Mouse (Mus musculus) erythroblast, adult 5-6 weeks (primary cell): ENCODE results near the gene Olfr1180. TPM values are rescaled to one million over a fixed set of nuclear protein-coding genes. Genes with fewer than 3 reads are reported as not detected.
"Not testable (repeated sequence)": the region's sequence is repeated elsewhere in the genome, so short reads cannot be mapped to it uniquely, and the experiment has no call there.

Experiments used
- ATAC-seq: replicated peaks from 2 replicates; pipeline ENCODE4 v1.8.0; 2016; ENCODE audit warnings: moderate number of reproducible peaks, mild to moderate bottlenecking, moderate TSS enrichment, inconsistent platforms; ENCODE audit not compliant: poor library complexity, low FRiP score, severe bottlenecking
- total RNA-seq, 2 experiments: library from RNA; stranded (forward) in 1 of 2; stranded (reverse) in 1 of 2; fragments of 150-400 nt in 1 of 2; fragments of 200-764, 138-1000 nt in 1 of 2; gene quantifications; 2 replicates each; pipeline versions ENCODE4 v1.2.3 to v1.2.4; 2015 to 2017; ENCODE audit warnings: low replicate concordance in 2 of 2

Olfr1180 gene
- not detected in 2 replicates for total RNA-seq (2015; ENCODE audit: low replicate concordance)
- not detected in 2 replicates for total RNA-seq (2017; ENCODE audit: low replicate concordance)

DNA sequence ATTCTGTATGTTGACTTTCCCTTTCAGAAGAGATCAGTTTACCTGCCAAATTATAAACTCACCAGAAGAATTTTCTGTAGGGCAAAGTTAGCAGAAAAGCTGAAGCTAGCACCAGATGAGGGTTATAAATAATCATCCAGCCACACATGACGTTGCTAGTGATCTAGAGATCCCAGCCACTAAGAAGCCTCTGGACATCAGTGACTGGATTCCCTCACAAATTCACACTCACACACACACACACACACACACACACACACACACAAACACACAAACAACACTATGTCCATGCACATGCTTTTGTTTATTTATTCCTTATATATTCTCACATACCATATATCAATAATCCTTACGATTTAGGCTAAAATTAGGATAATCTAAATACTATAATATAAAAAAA, at the start of gene Olfr1180:
TSS of gene Olfr1180 (minus strand) at position 101 of the 400 bp plus-strand sequence.
- ATAC-seq = no peak

DNA sequence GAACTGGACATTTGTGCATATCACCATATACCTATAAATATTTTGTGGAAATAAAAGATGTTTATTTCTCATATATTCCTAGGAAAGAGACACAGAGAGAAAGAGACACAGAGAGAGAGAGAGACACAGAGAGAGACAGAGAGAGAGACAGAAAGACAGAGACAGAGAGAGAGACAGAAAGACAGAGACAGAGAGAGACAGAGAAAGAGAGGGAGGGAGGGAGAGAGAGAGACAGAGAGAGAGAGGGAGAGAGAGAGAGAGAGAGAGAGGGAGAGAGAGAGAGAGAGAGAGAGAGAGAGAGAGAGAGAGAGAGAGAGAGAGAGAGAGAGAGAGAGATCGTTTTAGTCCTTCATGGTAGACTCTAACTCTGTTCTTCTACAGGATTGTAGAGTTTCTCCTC, 35.6 kb upstream of the Olfr1180 start, which contains the start of gene Olfr1183:
TSS of gene Olfr1183 (plus strand) at position 301 of the 400 bp plus-strand sequence.
- ATAC-seq = not testable (repeated sequence)

DNA sequence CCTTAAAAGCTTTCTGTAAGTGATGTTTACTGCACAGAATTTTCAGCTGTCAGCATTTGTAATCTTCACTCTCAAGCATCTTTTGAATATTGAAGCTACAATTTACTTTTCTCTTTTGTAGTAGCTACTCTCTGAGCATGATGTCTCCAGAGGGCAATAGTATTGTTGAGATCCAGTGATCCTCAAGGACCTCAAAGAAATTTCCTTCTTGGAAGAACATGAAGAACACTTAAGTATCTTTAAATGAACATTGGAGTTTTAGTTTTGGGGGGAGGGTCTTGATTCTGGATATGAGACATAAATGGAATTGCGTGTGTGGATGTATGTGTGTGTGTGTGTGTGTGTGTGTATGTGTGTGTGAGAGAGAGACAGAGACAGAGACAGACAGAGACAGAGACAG, 30.1 kb upstream of the Olfr1180 start, which contains the start of gene Gm13757:
TSS of gene Gm13757 (minus strand) at position 101 of the 400 bp plus-strand sequence.
- no peak for ATAC-seq

DNA sequence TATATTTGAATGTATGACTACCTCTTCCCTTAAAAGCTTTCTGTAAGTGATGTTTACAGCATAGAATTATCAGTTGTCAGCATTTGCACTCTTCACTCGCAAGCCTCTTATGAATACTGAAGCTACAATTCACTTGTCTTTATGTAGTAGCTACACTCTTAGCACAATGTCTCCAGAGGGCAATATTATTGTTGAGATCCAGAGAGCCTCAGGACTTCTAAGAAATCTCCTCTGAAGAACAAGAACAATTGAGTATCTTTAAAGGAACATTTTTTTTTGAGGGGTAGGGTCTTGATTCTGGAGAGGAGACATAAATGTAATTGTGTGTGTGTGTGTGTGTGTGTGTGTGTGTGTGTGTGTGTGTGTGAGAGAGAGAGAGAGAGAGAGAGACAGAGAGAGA, 7.1 kb upstream of the Olfr1180 start, which contains the start of gene Olfr1181:
TSS of gene Olfr1181 (minus strand) at position 101 of the 400 bp plus-strand sequence.
- no peak for ATAC-seq

DNA sequence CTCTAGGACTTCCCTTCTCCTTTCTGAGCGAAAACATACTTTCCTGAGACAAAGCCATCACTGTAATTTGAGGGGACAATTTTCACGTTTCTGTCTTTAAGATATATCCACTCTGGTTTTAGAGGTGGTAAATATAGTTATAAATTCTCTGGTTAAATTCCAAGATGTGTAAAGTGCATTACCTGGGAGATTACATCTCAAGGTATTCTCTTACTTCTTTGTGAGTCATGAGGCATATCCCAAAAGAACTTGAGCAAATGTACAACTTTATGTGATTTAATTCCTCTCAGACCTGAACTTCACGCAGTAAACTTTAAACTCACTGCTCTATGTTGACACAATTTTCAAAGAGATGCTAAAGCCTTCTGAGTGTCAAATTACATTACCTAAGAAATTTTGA, 12.6 kb downstream of the Olfr1180 start, which contains the start of gene Olfr1179:
TSS of gene Olfr1179 (minus strand) at position 101 of the 400 bp plus-strand sequence.
- no peak for ATAC-seq

DNA sequence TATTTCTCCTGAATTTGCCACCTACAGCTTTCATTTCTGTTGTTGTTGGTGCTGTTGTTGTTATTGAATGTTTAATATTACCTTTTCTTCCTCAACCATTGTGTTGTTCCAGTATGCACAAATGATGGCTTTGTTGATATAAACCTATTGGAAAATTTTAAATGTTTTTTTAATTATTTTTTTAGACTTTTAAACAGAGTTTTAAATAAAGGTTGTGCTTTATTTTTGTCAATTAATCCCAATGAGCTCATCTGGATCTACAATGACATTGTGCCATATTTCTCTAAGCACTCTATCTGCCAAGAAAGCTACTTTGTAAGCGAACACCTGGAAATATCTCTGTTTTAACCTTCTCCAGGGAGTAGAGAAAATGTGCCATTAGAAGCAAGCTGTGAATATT, 32.2 kb downstream of the Olfr1180 start, which contains the start of gene Olfr1178:
TSS of gene Olfr1178 (plus strand) at position 301 of the 400 bp plus-strand sequence.
- ATAC-seq = no peak

Other genes starting within 250 kb of the Olfr1180 start
- not detected in 2 replicates for gene Olfr1168, start 237.3 kb downstream of the Olfr1180 start, total RNA-seq (2015; ENCODE audit: low replicate concordance)
- not detected in 2 replicates for gene Olfr1168, start 237.3 kb downstream of the Olfr1180 start, total RNA-seq (2017; ENCODE audit: low replicate concordance)
- gene Olfr1170, start 190.8 kb downstream of the Olfr1180 start, total RNA-seq (2015; ENCODE audit: low replicate concordance) = not detected in 2 replicates
- not detected in 2 replicates for gene Olfr1170, start 190.8 kb downstream of the Olfr1180 start, total RNA-seq (2017; ENCODE audit: low replicate concordance)
- not detected in 2 replicates for gene Olfr1173, start 139.3 kb downstream of the Olfr1180 start, total RNA-seq (2015; ENCODE audit: low replicate concordance)
- not detected in 2 replicates for gene Olfr1173, start 139.3 kb downstream of the Olfr1180 start, total RNA-seq (2017; ENCODE audit: low replicate concordance)
- 0.96 TPM in 1 of 2 replicates, not detected in the other for gene Olfr1174-ps, start 104.0 kb downstream of the Olfr1180 start, total RNA-seq (2015; ENCODE audit: low replicate concordance)
- gene Olfr1174-ps, start 104.0 kb downstream of the Olfr1180 start, total RNA-seq (2017; ENCODE audit: low replicate concordance) = not detected in 2 replicates
- not detected in 2 replicates for gene Olfr1175-ps, start 91.9 kb downstream of the Olfr1180 start, total RNA-seq (2015; ENCODE audit: low replicate concordance)
- gene Olfr1175-ps, start 91.9 kb downstream of the Olfr1180 start, total RNA-seq (2017; ENCODE audit: low replicate concordance) = not detected in 2 replicates
- gene Olfr1176, start 82.4 kb downstream of the Olfr1180 start, total RNA-seq (2015; ENCODE audit: low replicate concordance) = not detected in 2 replicates
- gene Olfr1176, start 82.4 kb downstream of the Olfr1180 start, total RNA-seq (2017; ENCODE audit: low replicate concordance) = not detected in 2 replicates
- gene Olfr1177-ps, start 72.7 kb downstream of the Olfr1180 start, total RNA-seq (2015; ENCODE audit: low replicate concordance) = not detected in 2 replicates
- gene Olfr1177-ps, start 72.7 kb downstream of the Olfr1180 start, total RNA-seq (2017; ENCODE audit: low replicate concordance) = 1.5 TPM in 1 of 2 replicates, not detected in the other
- not detected in 2 replicates for gene Olfr1178, start 32.1 kb downstream of the Olfr1180 start, total RNA-seq (2015; ENCODE audit: low replicate concordance)
- gene Olfr1178, start 32.1 kb downstream of the Olfr1180 start, total RNA-seq (2017; ENCODE audit: low replicate concordance) = 0.09 and 0.84 TPM in 2 replicates
- not detected in 2 replicates for gene Olfr1179, start 12.7 kb downstream of the Olfr1180 start, total RNA-seq (2015; ENCODE audit: low replicate concordance)
- gene Olfr1179, start 12.7 kb downstream of the Olfr1180 start, total RNA-seq (2017; ENCODE audit: low replicate concordance) = not detected in 2 replicates
- not detected in 2 replicates for gene Olfr1181, start 7.0 kb upstream of the Olfr1180 start, total RNA-seq (2015; ENCODE audit: low replicate concordance)
- gene Olfr1181, start 7.0 kb upstream of the Olfr1180 start, total RNA-seq (2017; ENCODE audit: low replicate concordance) = not detected in 2 replicates
- 0.63 TPM in 1 of 2 replicates, not detected in the other for gene Gm13757, start 30.0 kb upstream of the Olfr1180 start, total RNA-seq (2015; ENCODE audit: low replicate concordance)
- gene Gm13757, start 30.0 kb upstream of the Olfr1180 start, total RNA-seq (2017; ENCODE audit: low replicate concordance) = not detected in 2 replicates
- gene Olfr1183, start 35.7 kb upstream of the Olfr1180 start, total RNA-seq (2015; ENCODE audit: low replicate concordance) = not detected in 2 replicates
- gene Olfr1183, start 35.7 kb upstream of the Olfr1180 start, total RNA-seq (2017; ENCODE audit: low replicate concordance) = not detected in 2 replicates
- not detected in 2 replicates for gene Olfr1184, start 64.4 kb upstream of the Olfr1180 start, total RNA-seq (2015; ENCODE audit: low replicate concordance)
- not detected in 2 replicates for gene Olfr1184, start 64.4 kb upstream of the Olfr1180 start, total RNA-seq (2017; ENCODE audit: low replicate concordance)
- gene Olfr1185-ps1, start 74.2 kb upstream of the Olfr1180 start, total RNA-seq (2015; ENCODE audit: low replicate concordance) = not detected in 2 replicates
- gene Olfr1185-ps1, start 74.2 kb upstream of the Olfr1180 start, total RNA-seq (2017; ENCODE audit: low replicate concordance) = not detected in 2 replicates
- gene Olfr1186, start 99.4 kb upstream of the Olfr1180 start, total RNA-seq (2015; ENCODE audit: low replicate concordance) = not detected in 2 replicates
- not detected in 2 replicates for gene Olfr1186, start 99.4 kb upstream of the Olfr1180 start, total RNA-seq (2017; ENCODE audit: low replicate concordance)
- not detected in 2 replicates for gene Olfr1188, start 137.8 kb upstream of the Olfr1180 start, total RNA-seq (2015; ENCODE audit: low replicate concordance)
- not detected in 2 replicates for gene Olfr1188, start 137.8 kb upstream of the Olfr1180 start, total RNA-seq (2017; ENCODE audit: low replicate concordance)
- gene Olfr1189, start 167.3 kb upstream of the Olfr1180 start, total RNA-seq (2015; ENCODE audit: low replicate concordance) = not detected in 2 replicates
- gene Olfr1189, start 167.3 kb upstream of the Olfr1180 start, total RNA-seq (2017; ENCODE audit: low replicate concordance) = not detected in 2 replicates
- gene Olfr1191-ps1, start 221.4 kb upstream of the Olfr1180 start, total RNA-seq (2015; ENCODE audit: low replicate concordance) = not detected in 2 replicates
- not detected in 2 replicates for gene Olfr1191-ps1, start 221.4 kb upstream of the Olfr1180 start, total RNA-seq (2017; ENCODE audit: low replicate concordance)
- not detected in 2 replicates for gene Olfr1192-ps1, start 229.4 kb upstream of the Olfr1180 start, total RNA-seq (2015; ENCODE audit: low replicate concordance)
- gene Olfr1192-ps1, start 229.4 kb upstream of the Olfr1180 start, total RNA-seq (2017; ENCODE audit: low replicate concordance) = 0.14 TPM in 1 of 2 replicates, not detected in the other